Mouse (Mus musculus) CH12.LX (cell line): Measurements from ENCODE around the gene Taf1.

ENCODE experiments used
- CTCF ChIP-seq, 2 experiments: IDR thresholded peaks in 1 of 2; conservative IDR thresholded peaks in 1 of 2; 2 replicates each; pipeline ENCODE4 v1.5.1; 2011 to 2012; ENCODE audit warnings: low read depth in 2 of 2, low read length in 2 of 2, improper control_type of control experiment in 1 of 2, inconsistent platforms in 1 of 2, mild to moderate bottlenecking in 1 of 2, moderate library complexity in 1 of 2
- EP300 ChIP-seq: IDR thresholded peaks from 2 replicates; pipeline ENCODE4 v1.6.1; 2011; ENCODE audit warnings: low read length, improper control_type of control experiment
- MAFK ChIP-seq: IDR thresholded peaks from 2 replicates; pipeline ENCODE4 v1.6.1; 2011; ENCODE audit warnings: low read length, improper control_type of control experiment; ENCODE audit not compliant: insufficient replicate concordance
- MYC ChIP-seq: IDR thresholded peaks from 2 replicates; pipeline ENCODE4 v1.6.1; 2011; ENCODE audit warnings: low read depth, mild to moderate bottlenecking, improper control_type of control experiment, low read length
- NRF1 ChIP-seq: IDR thresholded peaks from 2 replicates; pipeline ENCODE4 v1.6.1; 2014; ENCODE audit warnings: low read depth, mild to moderate bottlenecking, inconsistent platforms, low read length, improper control_type of control experiment, moderate library complexity
- POLR2AphosphoS2 ChIP-seq: IDR thresholded peaks from 2 replicates; pipeline ENCODE4 v1.6.1; 2011; ENCODE audit warnings: low read depth, low read length, improper control_type of control experiment
- TBP ChIP-seq: conservative IDR thresholded peaks from 2 replicates; pipeline ENCODE4 v1.6.1; 2011; ENCODE audit warnings: low read depth, low read length, improper control_type of control experiment

- no peak for TF ChIP-seq CTCF (conservative IDR thresholded peaks at IDR 0.05 in 1 of 2, IDR thresholded peaks at IDR 0.05 in 1 of 2; ENCODE audit: low read depth in 2 of 2, low read length in 2 of 2)
- no peak for TF ChIP-seq EP300
- no peak for TF ChIP-seq TBP
- no peak for TF ChIP-seq MYC
- no peak for TF ChIP-seq NRF1
- TF ChIP-seq POLR2AphosphoS2, result no peak
- TF ChIP-seq MAFK, result no peak
These were observed 106.3 kb downstream of the Taf1 start for GRCm38 (mm10) chrX:101638856-101639255.
